Mouse (Mus musculus) splenic B cell, adult 2 months (primary cell): ENCODE measurements around the gene 1700016K19Rik.
"Not testable (repeated sequence)": the region's sequence is repeated elsewhere in the genome, so short reads cannot be mapped to it uniquely, and the experiment has no call there.

Experiments
- DNase-seq: peaks from one replicate; pipeline ENCODE4 v3.0.0-alpha.2; 2011; ENCODE audit warnings: low read depth, low spot score
- H3K27me3 ChIP-seq: 2 replicates; pipeline ENCODE4 v1.6.1; 2012; ENCODE audit warnings: mild to moderate bottlenecking, low read length, moderate library complexity, mixed read lengths; ENCODE audit not compliant: control insufficient read depth, poor library complexity, insufficient read depth, severe bottlenecking
- H3K36me3 ChIP-seq: 2 replicates; pipeline ENCODE4 v1.6.1; 2012; ENCODE audit warnings: mild to moderate bottlenecking, low read length, moderate library complexity, mixed read lengths; ENCODE audit not compliant: control insufficient read depth, poor library complexity, insufficient read depth, severe bottlenecking

The 1700016K19Rik gene

DNA sequence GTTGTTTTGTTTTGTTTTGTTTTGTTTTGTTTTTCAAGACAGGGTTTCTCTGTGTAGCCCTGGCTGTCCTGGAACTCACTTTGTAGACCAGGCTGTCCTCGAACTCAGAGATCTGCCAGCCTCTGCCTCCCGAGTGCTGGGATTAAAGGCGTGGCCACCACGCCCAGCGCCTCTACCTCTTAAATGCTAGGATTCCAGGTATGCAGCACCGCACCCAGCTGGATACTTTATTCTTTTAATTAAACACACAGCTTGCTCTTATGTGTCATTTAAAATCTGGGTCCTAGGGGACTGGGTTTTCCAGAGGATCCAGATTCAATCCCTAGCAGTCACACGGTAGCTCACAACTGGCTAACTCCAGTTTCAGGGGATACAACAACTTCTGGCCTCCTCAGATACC, 4.6 kb downstream of the 1700016K19Rik start:
- DNase-seq, H3K36me3 ChIP-seq, H3K27me3 ChIP-seq: not testable (repeated sequence)

GRCm38 (mm10) chr11:76008162-76008561, 8.4 kb downstream of the 1700016K19Rik start:
- Histone ChIP-seq H3K27me3 (no peaks in the 10 kb centered on the region), H3K36me3 (no peaks in the 10 kb centered on the region)
- DNase-seq = no peak

DNA sequence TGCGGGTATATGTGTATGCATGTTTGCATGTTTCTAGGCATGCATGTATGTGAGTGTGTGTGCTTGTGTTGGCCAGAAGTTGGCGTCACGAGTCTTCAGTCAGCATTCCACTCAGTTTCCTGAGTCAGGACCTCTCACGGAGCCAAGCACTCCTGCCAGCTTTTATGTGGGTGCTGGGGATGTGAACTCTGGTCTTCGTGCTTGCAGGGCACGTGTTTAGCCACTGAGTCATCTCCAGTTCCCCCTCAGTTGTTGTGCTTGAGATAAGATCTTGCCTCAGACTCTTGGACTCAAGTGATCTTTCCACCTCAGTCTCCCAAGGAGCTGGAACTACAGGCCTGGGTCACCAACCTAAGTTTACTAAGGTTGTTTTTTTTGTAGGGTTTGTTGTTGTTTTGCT, 9.4 kb downstream of the 1700016K19Rik start:
- H3K27me3 ChIP-seq = no peaks in the 10 kb centered on the region
- no peaks in the 10 kb centered on the region for H3K36me3 ChIP-seq
- DNase-seq = no peak

- no peak for DNase-seq
- Histone ChIP-seq H3K36me3 (no peaks in the 10 kb centered on the region), H3K27me3 (no peaks in the 10 kb centered on the region)
These were observed 11.3 kb downstream of the 1700016K19Rik start for GRCm38 (mm10) chr11:76010838-76011624.

DNA sequence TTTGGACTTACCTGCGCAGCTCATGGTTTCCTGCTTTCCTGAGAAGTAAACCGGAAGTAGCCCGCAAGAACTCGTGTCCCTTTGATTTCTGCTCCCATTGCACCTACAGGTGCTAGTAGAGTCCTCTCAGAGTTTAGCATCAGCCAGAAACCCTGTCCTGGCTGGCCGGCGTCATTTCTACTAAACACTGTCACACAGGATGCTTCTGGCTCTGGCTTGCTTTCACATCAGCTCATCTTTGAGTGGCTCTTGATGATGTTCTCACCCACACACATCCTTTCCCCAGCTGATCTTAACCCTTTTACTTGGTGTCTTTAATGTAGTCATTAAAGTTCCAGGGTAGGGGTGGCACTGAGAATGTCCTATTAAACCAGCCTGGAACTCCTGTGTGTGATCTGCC, 15.5 kb downstream of the 1700016K19Rik start:
- no peak for DNase-seq
- no peaks in the 10 kb centered on the region for H3K36me3 ChIP-seq
- H3K27me3 ChIP-seq = no peaks in the 10 kb centered on the region

DNA sequence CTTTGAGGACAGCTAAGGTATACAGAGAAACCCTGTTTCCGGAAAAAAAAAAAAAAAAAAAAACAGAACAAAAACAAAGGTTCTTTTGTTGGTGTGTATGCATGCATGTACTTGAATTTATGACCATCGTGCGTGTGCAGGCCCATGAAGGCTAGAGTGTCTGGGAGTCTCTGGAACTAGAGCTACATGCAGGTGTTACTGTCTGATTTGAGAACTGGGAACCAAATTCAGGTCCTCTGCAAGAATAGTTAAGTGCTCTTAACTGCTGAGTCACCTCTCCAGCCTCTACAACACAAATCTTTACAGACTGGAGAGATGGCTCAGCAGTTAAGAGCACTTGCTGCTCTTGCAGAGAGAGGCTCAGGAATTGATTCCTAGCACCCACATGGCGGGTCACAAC, 16.1 kb downstream of the 1700016K19Rik start:
- Histone ChIP-seq H3K27me3 (no peaks in the 10 kb centered on the region), H3K36me3 (no peaks in the 10 kb centered on the region)

DNA sequence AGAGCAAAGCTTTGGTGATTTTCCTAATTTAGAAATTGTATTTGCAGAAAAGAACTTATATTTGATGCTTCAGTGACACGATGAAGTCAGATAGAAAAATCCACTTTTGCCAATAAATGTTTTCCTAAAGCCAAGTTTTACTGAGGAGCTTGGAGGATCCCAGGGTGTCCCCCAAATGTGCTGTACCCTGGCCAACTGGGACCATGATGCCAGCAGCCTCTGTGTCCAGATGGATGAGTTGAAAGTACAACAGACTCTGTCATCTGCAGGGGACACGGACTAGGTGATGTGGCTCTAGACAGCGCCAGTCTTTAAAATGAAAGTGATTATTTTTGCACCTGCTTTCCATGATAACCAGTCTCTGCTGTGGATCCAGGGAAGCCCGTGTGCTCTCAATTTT, 20.2 kb downstream of the 1700016K19Rik start:
- H3K36me3 ChIP-seq = peaks cover 5% of the 10 kb centered on the region
- DNase-seq = no peak

More for the DNA sequence above, 16.1 kb downstream of the 1700016K19Rik start:
- DNase-seq = no peak

DNA sequence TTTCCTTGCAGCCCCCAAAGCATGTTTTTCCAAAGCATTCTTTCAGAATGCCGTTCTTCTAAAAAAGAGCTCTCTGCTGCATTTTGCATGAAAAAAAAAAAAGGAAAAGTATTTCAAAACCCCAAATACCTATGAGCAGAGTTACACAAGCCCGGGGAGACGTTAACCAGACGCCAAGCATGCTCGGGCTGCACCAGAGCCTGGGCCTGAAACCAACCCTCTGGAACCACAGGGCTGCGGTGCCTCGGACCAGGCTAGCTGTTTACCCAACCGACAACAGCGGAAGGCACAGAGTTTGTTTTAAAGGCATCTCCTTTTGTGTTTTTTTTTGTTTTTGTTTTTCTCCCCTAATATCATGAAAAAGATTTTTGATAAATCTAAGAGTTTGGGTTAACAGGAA, 21.2 kb downstream of the 1700016K19Rik start:
- Histone ChIP-seq H3K27me3 (no peaks in the 10 kb centered on the region), H3K36me3 (peaks cover 5% of the 10 kb centered on the region)
- DNase-seq = no peak

More for the DNA sequence above, 20.2 kb downstream of the 1700016K19Rik start:
- H3K27me3 ChIP-seq = no peaks in the 10 kb centered on the region

GRCm38 (mm10) chr11:76025080-76025583, 25.4 kb downstream of the 1700016K19Rik start:
- Histone ChIP-seq H3K36me3 (peaks cover 5% of the 10 kb centered on the region), H3K27me3 (no peaks in the 10 kb centered on the region)
- no peak for DNase-seq

- Histone ChIP-seq H3K27me3 (no peaks in the 10 kb centered on the region), H3K36me3 (peaks cover 5% of the 10 kb centered on the region)
- peak; percentile 14 for DNase-seq
These were observed 26.9 kb downstream of the 1700016K19Rik start for GRCm38 (mm10) chr11:76026527-76027138.

GRCm38 (mm10) chr11:76027139-76028071, 27.7 kb downstream of the 1700016K19Rik start, which contains the start of gene Rflnb:
Gene Rflnb (minus strand): TSS chr11:76027782.
- DNase-seq = peak; percentile 80
- Histone ChIP-seq H3K36me3 (peaks cover 5% of the 10 kb centered on the region), H3K27me3 (no peaks in the 10 kb centered on the region)

DNA sequence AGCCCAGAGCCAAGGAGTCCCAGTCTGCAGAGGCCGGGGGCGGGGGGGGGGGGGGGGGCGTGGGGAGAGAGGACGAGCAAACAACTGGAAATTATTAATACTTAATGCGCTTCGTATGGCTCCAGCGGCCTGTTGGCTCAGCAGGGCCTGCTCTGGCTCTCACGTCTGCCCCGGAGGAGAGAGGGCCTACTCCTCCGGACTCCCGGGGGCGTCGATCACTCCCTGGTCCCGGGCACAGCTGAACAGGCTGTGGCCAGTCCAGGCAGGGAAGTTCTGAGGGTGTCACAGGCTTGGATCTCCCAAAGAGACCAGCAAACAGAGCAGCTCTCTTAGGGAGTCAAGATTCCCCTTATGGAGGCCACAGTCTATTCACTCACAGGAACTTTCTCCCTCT, 28.4 kb downstream of the 1700016K19Rik start:
- Histone ChIP-seq H3K27me3 (no peaks in the 10 kb centered on the region), H3K36me3 (peaks cover 5% of the 10 kb centered on the region)
- DNase-seq = peak; percentile 8

DNA sequence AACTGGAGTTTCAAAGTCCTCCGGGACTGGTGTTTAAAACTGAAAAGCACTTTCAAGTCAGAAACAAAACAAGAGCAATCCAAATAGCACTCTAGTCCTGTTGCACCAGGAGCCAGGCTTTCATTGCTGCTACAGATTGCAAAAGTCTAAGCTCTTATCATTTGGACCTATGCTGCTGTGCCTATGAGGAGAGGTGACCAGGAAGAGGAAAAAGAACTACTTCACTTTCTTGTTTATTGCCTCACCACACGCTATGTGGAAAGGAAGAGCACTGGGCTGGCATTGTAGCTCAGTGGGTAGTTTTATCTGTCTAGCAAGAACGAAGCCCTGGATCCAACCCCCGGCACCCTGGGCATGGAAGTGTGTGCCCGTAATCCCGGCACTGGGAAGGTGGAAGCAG, 33.6 kb downstream of the 1700016K19Rik start:
- H3K27me3 ChIP-seq = no peaks in the 10 kb centered on the region
- H3K36me3 ChIP-seq = no peaks in the 10 kb centered on the region
- DNase-seq = no peak

DNA sequence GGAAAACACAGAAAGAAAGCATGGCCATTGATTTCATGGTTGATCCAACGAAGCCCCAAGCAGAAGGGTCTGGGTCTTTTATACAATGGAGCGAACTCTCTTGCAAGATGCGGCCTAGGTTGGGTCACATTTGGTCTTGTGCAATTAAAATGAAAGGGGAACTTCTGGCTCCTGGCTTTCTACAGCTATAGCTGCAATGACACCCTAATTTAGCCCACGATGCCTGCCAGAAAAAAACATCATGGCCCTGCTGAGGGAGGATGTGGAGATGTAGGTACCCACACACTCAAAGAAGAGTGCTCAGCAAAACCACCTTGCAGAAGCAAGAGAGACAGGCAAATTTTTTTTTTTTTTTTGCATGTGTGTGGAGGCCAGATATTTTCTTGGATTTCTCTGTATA, 34.1 kb downstream of the 1700016K19Rik start:
- no peak for DNase-seq
- H3K36me3 ChIP-seq = no peaks in the 10 kb centered on the region
- H3K27me3 ChIP-seq = no peaks in the 10 kb centered on the region
